17 mouse cellular contexts compared by ENCODE assay signal in the genomic region with DNA sequence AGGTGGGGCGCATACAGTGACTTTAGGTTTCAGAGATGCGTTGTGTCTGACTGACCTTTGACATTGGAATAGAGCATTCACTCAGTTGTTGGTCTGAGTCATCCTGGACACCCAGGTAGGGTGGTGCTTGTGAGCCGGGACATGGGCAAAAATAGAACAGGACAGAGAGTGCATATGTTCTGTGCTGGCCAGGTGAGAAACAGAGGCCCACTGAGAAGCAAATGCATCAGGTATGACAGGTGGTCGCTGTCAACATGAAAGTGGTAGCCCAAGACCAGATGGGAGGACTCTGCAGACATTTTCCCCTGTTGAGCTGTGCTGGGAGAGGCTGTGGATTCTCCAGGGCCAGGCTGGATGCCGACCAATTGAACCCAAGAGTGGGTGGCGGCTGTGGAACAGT.
"Had no signal": no experiment of that assay in that cellular context is flagged by ENCODE, and none has a peak within 500 bp of the region (broad histone marks: within the 10 kb centered on the region; RNA-seq: fewer than 3 reads in every experiment).

No protein-coding gene starts in this region.

- H3K27ac ChIP-seq: midbrain, embryonic 10.5 days; midbrain, embryonic 12.5 days; neural tube, embryonic 13.5 days; neural tube, embryonic 15.5 days; stomach, embryonic 15.5 days; stomach, postnatal 0 days had no signal

- H3K4me1 ChIP-seq: midbrain, embryonic 10.5 days; midbrain, embryonic 12.5 days; neural tube, embryonic 13.5 days; neural tube, embryonic 15.5 days; stomach, embryonic 15.5 days had no signal

- H3K27me3 ChIP-seq: midbrain, embryonic 12.5 days; neural tube, embryonic 13.5 days; neural tube, embryonic 15.5 days; stomach, embryonic 15.5 days had no signal

- DNase-seq: lung, adult 18-20 months; lung, embryonic 14.5 days; lung, postnatal 10 days; lung, postnatal 4 days; midbrain, embryonic 14.5 days; retina, postnatal 1 day; right cerebral cortex, postnatal 14 days; thymus, adult 2 months; thymus, postnatal 25 days; thymus, postnatal 4 days had no signal

- H3K4me3 ChIP-seq: midbrain, embryonic 10.5 days; midbrain, embryonic 12.5 days; myocyte; neural tube, embryonic 13.5 days; neural tube, embryonic 15.5 days; stomach, embryonic 15.5 days had no signal
